ENCODE assay signal across 21 mouse cellular contexts in the genomic region with DNA sequence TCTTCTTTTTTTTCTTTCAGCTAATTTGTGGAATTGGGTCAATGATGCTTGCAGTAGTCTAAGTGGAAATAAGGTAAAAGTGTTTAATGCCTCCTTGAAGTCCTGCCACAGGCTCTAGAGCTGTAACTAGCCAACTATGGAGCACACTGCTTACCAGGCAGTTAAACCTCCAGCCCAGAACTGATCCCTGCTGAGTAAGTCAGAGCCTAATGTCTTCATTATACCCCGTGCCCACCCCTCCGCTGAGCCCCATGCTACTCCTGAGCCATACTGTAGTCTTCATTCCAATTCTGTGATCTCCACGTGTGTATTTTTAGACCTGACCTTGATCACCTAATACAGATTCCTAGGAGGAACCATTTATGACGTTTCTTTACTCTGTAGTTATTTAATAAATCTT.
"Had no signal": no experiment of that assay in that cellular context is flagged by ENCODE, and none has a peak within 500 bp of the region (broad histone marks: within the 10 kb centered on the region; RNA-seq: fewer than 3 reads in every experiment).

No protein-coding gene starts in this region.

- DNase-seq: layer of hippocampus, adult 9-11 months; liver; lung, adult 18-20 months; lung, postnatal 10 days; lung, postnatal 36 days; right cerebral cortex, adult 18-20 months; right cerebral cortex, postnatal 14 days; right cerebral cortex, postnatal 4 days; thymus, postnatal 25 days had no signal

- H3K4me1 ChIP-seq: limb, embryonic 10.5 days; limb, embryonic 13.5 days; liver, embryonic 12.5 days; liver, embryonic 15.5 days; lung, embryonic 15.5 days; megakaryocyte, embryonic 14.5 days; midbrain, embryonic 10.5 days; midbrain, embryonic 15.5 days; stomach, embryonic 15.5 days had no signal

- H3K9me3 ChIP-seq: limb, embryonic 10.5 days; limb, embryonic 13.5 days; liver, embryonic 12.5 days; liver, embryonic 15.5 days; lung, embryonic 15.5 days; megakaryocyte, embryonic 14.5 days; midbrain, embryonic 10.5 days; midbrain, embryonic 15.5 days; neural tube, embryonic 13.5 days; stomach, embryonic 15.5 days had no signal

- H3K9ac ChIP-seq: limb, embryonic 13.5 days; liver, embryonic 12.5 days; liver, embryonic 15.5 days; lung, embryonic 15.5 days; midbrain, embryonic 15.5 days; neural tube, embryonic 13.5 days; stomach, embryonic 15.5 days had no signal

- H3K36me3 ChIP-seq: limb, embryonic 10.5 days; limb, embryonic 13.5 days; liver, embryonic 12.5 days; liver, embryonic 15.5 days; lung, embryonic 15.5 days; midbrain, embryonic 10.5 days; midbrain, embryonic 15.5 days; neural tube, embryonic 13.5 days; stomach, embryonic 15.5 days had no signal

- ATAC-seq: liver, embryonic 12.5 days; midbrain, embryonic 15.5 days had no signal

- H3K27ac ChIP-seq: kidney, postnatal 0 days; layer of hippocampus, adult 2 months; limb, embryonic 10.5 days; limb, embryonic 13.5 days; liver, embryonic 12.5 days; liver, embryonic 15.5 days; lung, embryonic 15.5 days; midbrain, embryonic 10.5 days; midbrain, embryonic 15.5 days; neural tube, embryonic 13.5 days; stomach, embryonic 15.5 days had no signal

- H3K4me2 ChIP-seq: limb, embryonic 13.5 days; liver, embryonic 12.5 days; liver, embryonic 15.5 days; lung, embryonic 15.5 days; midbrain, embryonic 15.5 days; neural tube, embryonic 13.5 days; stomach, embryonic 15.5 days had no signal

- H3K4me3 ChIP-seq: layer of hippocampus, adult 2 months; limb, embryonic 10.5 days; limb, embryonic 13.5 days; liver, embryonic 12.5 days; liver, embryonic 15.5 days; lung, embryonic 15.5 days; megakaryocyte, embryonic 14.5 days; midbrain, embryonic 10.5 days; midbrain, embryonic 15.5 days; neural tube, embryonic 13.5 days; stomach, embryonic 15.5 days had no signal

- H3K27me3 ChIP-seq: limb, embryonic 13.5 days; liver, embryonic 15.5 days; lung, embryonic 15.5 days; midbrain, embryonic 15.5 days; neural tube, embryonic 13.5 days; stomach, embryonic 15.5 days had no signal
